Mouse (Mus musculus) kidney, adult 2 months (tissue): ENCODE measurements around the gene Bmx.

Source experiments
- CTCF ChIP-seq: fragments of 200-500 bp; conservative IDR thresholded peaks from 2 replicates; pipeline ENCODE4 v1.5.1; 2011; ENCODE audit warnings: low read depth, mild to moderate bottlenecking, control low read depth, low read length, moderate library complexity, mixed read lengths; ENCODE audit not compliant: insufficient read depth, insufficient read length
- POLR2A ChIP-seq: fragments of 200-500 bp; IDR thresholded peaks from one replicate; pipeline ENCODE4 v1.6.1; 2011; ENCODE audit warnings: low read depth, low read length, control low read depth

DNA sequence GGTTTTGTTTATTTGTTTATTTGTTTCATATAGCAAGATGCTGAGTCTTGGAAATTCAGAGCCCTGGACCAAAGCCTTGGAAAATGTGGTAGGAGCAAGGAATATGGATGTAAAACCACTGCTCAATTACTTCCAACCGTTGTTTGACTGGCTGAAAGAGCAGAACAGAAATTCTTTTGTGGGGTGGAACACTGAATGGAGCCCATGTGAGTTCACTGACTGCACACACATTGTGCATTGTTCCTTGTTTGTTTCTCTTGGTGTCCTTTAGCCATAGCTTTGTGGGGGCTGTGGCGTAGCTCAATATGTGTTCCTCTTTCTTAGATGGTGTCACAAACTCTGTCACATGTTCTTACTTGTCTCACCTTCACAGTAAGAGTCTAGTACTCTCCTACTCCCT, 82.2 kb downstream of the Bmx start:
- TF ChIP-seq CTCF (no peak), POLR2A (no peak)
